Mouse (Mus musculus): ENCODE data around the gene 9430097D07Rik. TPM values are rescaled to one million over a fixed set of nuclear protein-coding genes. Genes with fewer than 3 reads are reported as not detected.

9430097D07Rik gene
- total RNA-seq (2014; rRNA removed) (0.38 and 1.0 TPM in 2 replicates), polyA plus RNA-seq (2015; fragmentation: Nextera tagmentation; extraction: Ambion mirVana) (0.26 and 0.45 TPM in 2 replicates)

- no peak for TF ChIP-seq CTCF (IDR thresholded peaks at IDR 0.05; ENCODE audit: low read depth)
- Histone ChIP-seq H3K27me3 (ENCODE audit: insufficient read depth, low read length) (peaks cover 3% of the 10 kb centered on the region; the same call in 1 of the 2 replicates), H3K4me2 (ENCODE audit: low read depth) (peak within 1 kb of the TSS; percentile 99), H3K4me1 (ENCODE audit: insufficient read depth) (peaks cover 7% of the 10 kb centered on the region), H3K9ac (peak within 1 kb of the TSS; percentile 67), H3K4me3 (ENCODE audit: low read depth, low read length) (peak within 1 kb of the TSS; percentile 56), H3K36me3 (ENCODE audit: insufficient read depth) (peaks cover 8% of the 10 kb centered on the region; the same call in 1 of the 2 replicates), H3K9me3 (ENCODE audit: low read length) (no peaks in the 10 kb centered on the region), H3K27ac (ENCODE audit: low read depth, low read length) (peak within 1 kb of the TSS; percentile 40; the same call in 1 of the 2 replicates)
- 5% methylated on average over 28 of the region's 28 CpGs for WGBS
- peak; percentile 88 for ATAC-seq
- DNase-seq: peak; percentile 87
These were observed at the start of gene 9430097D07Rik for GRCm38 (mm10) chr2:32575586-32576160. 9430097D07Rik (minus strand) TSS chr2:32575684.

DNA sequence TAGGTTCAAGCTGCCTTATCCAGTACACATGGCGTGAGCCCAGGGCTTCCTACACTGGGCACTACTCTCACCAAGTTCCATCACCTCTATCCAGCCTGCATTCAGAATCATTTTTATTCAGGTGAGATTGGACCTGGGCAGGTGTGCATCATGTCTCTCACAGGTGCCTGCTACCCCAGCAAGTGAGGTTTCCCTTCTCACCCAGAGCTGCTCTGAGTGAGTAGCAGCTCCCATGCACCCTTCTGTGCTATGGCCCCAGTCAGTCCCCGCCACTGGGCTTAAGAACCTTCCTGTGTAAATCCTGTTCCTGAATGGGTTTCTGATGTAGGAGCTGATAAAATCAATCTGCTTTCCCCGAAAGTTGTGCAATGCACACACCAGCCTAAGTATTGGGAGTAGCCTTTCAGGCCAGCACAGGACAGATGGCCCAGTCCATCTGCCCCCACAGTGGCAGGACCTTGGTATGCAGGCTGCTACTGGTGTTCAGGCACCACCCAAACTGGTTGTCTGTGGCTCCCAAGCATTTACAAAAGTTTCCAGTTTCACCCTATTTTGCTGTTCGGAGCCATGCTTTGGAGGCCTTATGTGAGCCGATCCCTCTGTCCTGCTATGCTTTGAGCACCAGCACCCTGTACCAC lies 48.7 kb upstream of the 9430097D07Rik start:
- Histone ChIP-seq H3K9ac (no peak overlapping the region), H3K4me2 (ENCODE audit: low read depth) (no peak overlapping the region), H3K4me1 (ENCODE audit: insufficient read depth) (peaks cover 27% of the 10 kb centered on the region), H3K27ac (ENCODE audit: low read depth, low read length) (no peak overlapping the region), H3K4me3 (ENCODE audit: low read depth, low read length) (no peak overlapping the region), H3K36me3 (ENCODE audit: insufficient read depth) (no peaks in the 10 kb centered on the region), H3K9me3 (ENCODE audit: low read length) (no peaks in the 10 kb centered on the region), H3K27me3 (ENCODE audit: insufficient read depth, low read length) (no peaks in the 10 kb centered on the region)
- WGBS: 83% methylated on average over 5 of the region's 5 CpGs
- TF ChIP-seq CTCF (IDR thresholded peaks at IDR 0.05; ENCODE audit: low read depth): no peak
- no peak for DNase-seq
- ATAC-seq: no peak

- no peak for ATAC-seq
- no peak within 1 kb of the TSS for H3K9ac ChIP-seq
These were observed 46.0 kb upstream of the 9430097D07Rik start, which contains the start of gene Ak1 for GRCm38 (mm10) chr2:32621517-32621859. Ak1 (plus strand) TSS chr2:32621758.

GRCm38 (mm10) chr2:32620682-32621516 lies 45.4 kb upstream of the 9430097D07Rik start:
- no peaks in the 10 kb centered on the region for H3K27me3 ChIP-seq (ENCODE audit: insufficient read depth, low read length)
- DNase-seq: no peak
- no peak overlapping the region for H3K27ac ChIP-seq (ENCODE audit: low read depth, low read length)
- WGBS: 45% methylated on average over 4 of the region's 4 CpGs
- no peak overlapping the region for H3K4me2 ChIP-seq (ENCODE audit: low read depth)
- H3K4me3 ChIP-seq (ENCODE audit: low read depth, low read length): no peak overlapping the region
- no peak for ATAC-seq
- no peaks in the 10 kb centered on the region for H3K9me3 ChIP-seq (ENCODE audit: low read length)
- H3K4me1 ChIP-seq (ENCODE audit: insufficient read depth): peaks cover 10% of the 10 kb centered on the region
- TF ChIP-seq CTCF (IDR thresholded peaks at IDR 0.05; ENCODE audit: low read depth): no peak
- no peaks in the 10 kb centered on the region for H3K36me3 ChIP-seq (ENCODE audit: insufficient read depth)
- no peak overlapping the region for H3K9ac ChIP-seq

More at GRCm38 (mm10) chr2:32621517-32621859, 46.0 kb upstream of the 9430097D07Rik start, which contains the start of gene Ak1:
- Histone ChIP-seq H3K36me3 (ENCODE audit: insufficient read depth) (no peaks in the 10 kb centered on the region), H3K9me3 (ENCODE audit: low read length) (no peaks in the 10 kb centered on the region), H3K27me3 (ENCODE audit: insufficient read depth, low read length) (no peaks in the 10 kb centered on the region), H3K4me2 (ENCODE audit: low read depth) (no peak within 1 kb of the TSS), H3K4me1 (ENCODE audit: insufficient read depth) (peaks cover 16% of the 10 kb centered on the region), H3K27ac (ENCODE audit: low read depth, low read length) (no peak within 1 kb of the TSS), H3K4me3 (ENCODE audit: low read depth, low read length) (no peak within 1 kb of the TSS)
- WGBS: 41% methylated on average over 7 of the region's 7 CpGs
- no peak for TF ChIP-seq CTCF (IDR thresholded peaks at IDR 0.05; ENCODE audit: low read depth)
- DNase-seq: no peak

DNA sequence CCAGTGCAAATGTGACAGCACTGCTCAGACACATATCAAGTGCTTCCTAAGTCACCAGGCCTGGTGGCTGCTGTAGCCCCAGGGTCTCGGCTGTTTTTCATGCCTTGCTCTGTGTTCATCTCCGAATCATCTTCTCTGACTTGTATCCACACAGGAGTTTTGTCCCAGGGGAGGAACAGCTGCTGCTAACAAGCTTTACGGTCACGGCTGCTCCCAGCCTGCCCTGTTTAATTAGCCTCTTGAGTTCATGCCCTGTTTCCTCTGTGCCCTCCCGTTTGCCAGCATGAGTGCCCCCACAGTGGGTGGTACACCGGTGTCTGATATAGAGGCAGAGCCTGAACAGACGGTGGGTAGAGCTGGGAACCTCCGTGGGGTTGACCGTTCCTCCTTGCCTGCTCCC lies 42.6 kb upstream of the 9430097D07Rik start:
- ATAC-seq: no peak
- Histone ChIP-seq H3K27me3 (ENCODE audit: insufficient read depth, low read length) (no peaks in the 10 kb centered on the region), H3K9ac (no peak overlapping the region), H3K9me3 (ENCODE audit: low read length) (no peaks in the 10 kb centered on the region), H3K4me2 (ENCODE audit: low read depth) (no peak overlapping the region), H3K4me3 (ENCODE audit: low read depth, low read length) (no peak overlapping the region), H3K36me3 (ENCODE audit: insufficient read depth) (peaks cover 9% of the 10 kb centered on the region), H3K4me1 (ENCODE audit: insufficient read depth) (no peaks in the 10 kb centered on the region), H3K27ac (ENCODE audit: low read depth, low read length) (no peak overlapping the region)
- no peak for TF ChIP-seq CTCF (IDR thresholded peaks at IDR 0.05; ENCODE audit: low read depth)
- no peak for DNase-seq
- 78% methylated on average over 9 of the region's 9 CpGs for WGBS

DNA sequence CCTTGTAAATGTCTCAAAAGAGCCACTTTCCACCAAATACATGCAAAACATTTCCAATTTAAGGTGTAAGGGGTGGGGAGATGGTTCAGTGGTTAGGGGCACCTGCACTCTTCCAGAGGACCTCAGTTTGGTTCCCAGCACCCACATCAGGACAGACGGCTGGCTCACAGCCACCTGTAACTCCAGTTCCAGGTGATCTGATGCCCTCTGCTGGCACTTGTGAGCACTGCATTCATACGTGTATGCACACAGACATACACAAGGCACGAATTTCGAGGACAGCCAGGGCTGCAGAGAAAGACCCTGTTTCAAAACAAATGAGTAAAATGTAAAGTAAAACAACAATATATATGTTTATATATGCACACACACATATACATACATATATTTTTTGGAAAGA lies 42.1 kb upstream of the 9430097D07Rik start:
- no peaks in the 10 kb centered on the region for H3K27me3 ChIP-seq (ENCODE audit: insufficient read depth, low read length)
- H3K4me3 ChIP-seq (ENCODE audit: low read depth, low read length): no peak overlapping the region
- no peaks in the 10 kb centered on the region for H3K4me1 ChIP-seq (ENCODE audit: insufficient read depth)
- H3K27ac ChIP-seq (ENCODE audit: low read depth, low read length): no peak overlapping the region
- DNase-seq: no peak
- no peak overlapping the region for H3K4me2 ChIP-seq (ENCODE audit: low read depth)
- H3K9ac ChIP-seq: no peak overlapping the region
- WGBS: 94% methylated on average over 4 of the region's 4 CpGs
- no peaks in the 10 kb centered on the region for H3K9me3 ChIP-seq (ENCODE audit: low read length)
- H3K36me3 ChIP-seq (ENCODE audit: insufficient read depth): peaks cover 9% of the 10 kb centered on the region
- ATAC-seq: no peak
- TF ChIP-seq CTCF (IDR thresholded peaks at IDR 0.05; ENCODE audit: low read depth): peak; percentile 49
